Mouse (Mus musculus) testis, adult 2 months (tissue): Measurements from ENCODE around the gene Ufl1.

Source experiments
- CTCF ChIP-seq: fragments of 200-500 bp; IDR thresholded peaks from 2 replicates; pipeline ENCODE4 v1.5.1; 2012; ENCODE audit warnings: low read depth, mild to moderate bottlenecking, inconsistent platforms, low read length, moderate library complexity; ENCODE audit not compliant: control insufficient read depth, insufficient read depth, insufficient replicate concordance
- POLR2A ChIP-seq: fragments of 200-500 bp; IDR thresholded peaks from 2 replicates; pipeline ENCODE4 v1.6.1; 2012; ENCODE audit warnings: low read depth, mild to moderate bottlenecking, inconsistent platforms, low read length, moderate library complexity; ENCODE audit not compliant: control insufficient read depth

GRCm38 (mm10) chr4:25227527-25227926 is 54.1 kb downstream of the Ufl1 start:
- TF ChIP-seq POLR2A (no peak), CTCF (no peak)
